Comparison of ENCODE assay signal across 13 mouse cellular contexts in genomic region chr15:92164127-92164526, GRCm38 (mm10).
DNase-seq lines count a peak whose midpoint lies in the region; ATAC-seq lines count a peak whose summit lies in the region.
"Had no signal": no experiment of that assay in that cellular context is flagged by ENCODE, and none has a peak within 500 bp of the region (broad histone marks: within the 10 kb centered on the region; RNA-seq: fewer than 3 reads in every experiment).

No protein-coding gene starts in this region.

- H3K4me2 ChIP-seq in forebrain, embryonic 14.5 days (ENCODE audit: low read length) = no peak overlapping the region
- H3K4me2 ChIP-seq in forebrain, embryonic 13.5 days = no peak overlapping the region
- peak overlapping the region; percentile 22; the same call in 1 of the 2 replicates for H3K4me2 ChIP-seq in midbrain, embryonic 16.5 days (ENCODE audit: low read length)
- H3K4me2 ChIP-seq in midbrain, embryonic 13.5 days (replicated peaks) = no peak overlapping the region

- WGBS in forebrain, embryonic 14.5 days = 75% methylated on average over 3 of the region's 3 CpGs
- 81% methylated on average over 3 of the region's 3 CpGs for WGBS in forebrain, embryonic 13.5 days
- WGBS in midbrain, embryonic 16.5 days = 72% methylated on average over 3 of the region's 3 CpGs
- WGBS in midbrain, embryonic 13.5 days = 86% methylated on average over 3 of the region's 3 CpGs

- no peaks in the 10 kb centered on the region for H3K36me3 ChIP-seq in forebrain, embryonic 14.5 days (ENCODE audit: control insufficient read depth, insufficient read depth, low read length)
- H3K36me3 ChIP-seq in forebrain, embryonic 13.5 days (ENCODE audit: poor library complexity, severe bottlenecking) = no peaks in the 10 kb centered on the region
- H3K36me3 ChIP-seq in midbrain, embryonic 16.5 days (ENCODE audit: control insufficient read depth, insufficient read depth, low read length) = no peaks in the 10 kb centered on the region
- no peaks in the 10 kb centered on the region for H3K36me3 ChIP-seq in midbrain, embryonic 13.5 days
- H3K36me3 ChIP-seq: embryonic facial prominence, embryonic 10.5 days had no signal

- H3K4me3 ChIP-seq in forebrain, embryonic 14.5 days (ENCODE audit: low read depth, low read length) = no peak overlapping the region
- H3K4me3 ChIP-seq in forebrain, embryonic 13.5 days = no peak overlapping the region
- H3K4me3 ChIP-seq in midbrain, embryonic 16.5 days (ENCODE audit: low read depth, low read length) = no peak overlapping the region
- no peak overlapping the region for H3K4me3 ChIP-seq in midbrain, embryonic 13.5 days (replicated peaks)
- H3K4me3 ChIP-seq: embryonic facial prominence, embryonic 10.5 days had no signal

- H3K9me3 ChIP-seq in forebrain, embryonic 14.5 days (replicated peaks; ENCODE audit: control insufficient read depth, low read length) = no peaks in the 10 kb centered on the region
- H3K9me3 ChIP-seq in forebrain, embryonic 13.5 days (replicated peaks) = no peaks in the 10 kb centered on the region
- H3K9me3 ChIP-seq in midbrain, embryonic 16.5 days (replicated peaks; ENCODE audit: control insufficient read depth, low read length, poor library complexity, severe bottlenecking) = no peaks in the 10 kb centered on the region
- no peaks in the 10 kb centered on the region for H3K9me3 ChIP-seq in midbrain, embryonic 13.5 days
- H3K9me3 ChIP-seq: embryonic facial prominence, embryonic 10.5 days had no signal

- H3K4me1 ChIP-seq in forebrain, embryonic 14.5 days (ENCODE audit: control insufficient read depth, insufficient read depth, low read length) = peaks cover 8% of the 10 kb centered on the region; the same call in 1 of the 2 replicates
- H3K4me1 ChIP-seq in forebrain, embryonic 13.5 days = peaks cover 19% of the 10 kb centered on the region
- H3K4me1 ChIP-seq in midbrain, embryonic 16.5 days (ENCODE audit: control insufficient read depth, insufficient read depth, low read length) = peaks cover 9% of the 10 kb centered on the region
- H3K4me1 ChIP-seq in midbrain, embryonic 13.5 days (replicated peaks) = peaks cover 15% of the 10 kb centered on the region

- peak; percentile 6 for DNase-seq in forebrain, embryonic 14.5 days (ENCODE audit: low spot score)
- peak; percentile 72 for DNase-seq in layer of hippocampus, adult 9-11 months
- DNase-seq in right cerebral cortex, postnatal 4 days = peak; percentile 20
- DNase-seq in lung, adult 18-20 months = no peak
- DNase-seq: heart, adult 18-20 months; heart, postnatal 4 days; kidney, adult 8-10 months had no signal

- no peak overlapping the region for H3K9ac ChIP-seq in forebrain, embryonic 14.5 days (ENCODE audit: low read length)
- H3K9ac ChIP-seq in forebrain, embryonic 13.5 days = no peak overlapping the region
- H3K9ac ChIP-seq in midbrain, embryonic 16.5 days (ENCODE audit: low read depth, low read length) = no peak overlapping the region
- H3K9ac ChIP-seq in midbrain, embryonic 13.5 days (replicated peaks) = no peak overlapping the region
- H3K9ac ChIP-seq: liver, embryonic 14.5 days had no signal

- no peaks in the 10 kb centered on the region for H3K27me3 ChIP-seq in forebrain, embryonic 14.5 days (replicated peaks; ENCODE audit: control insufficient read depth, insufficient read depth, low read length)
- H3K27me3 ChIP-seq in forebrain, embryonic 13.5 days = no peaks in the 10 kb centered on the region
- H3K27me3 ChIP-seq in midbrain, embryonic 16.5 days (ENCODE audit: control insufficient read depth, insufficient read depth, low read depth, low read length) = no peaks in the 10 kb centered on the region
- H3K27me3 ChIP-seq in midbrain, embryonic 13.5 days = no peaks in the 10 kb centered on the region

- no peak overlapping the region for H3K27ac ChIP-seq in forebrain, embryonic 14.5 days (ENCODE audit: low read depth, low read length)
- no peak overlapping the region for H3K27ac ChIP-seq in forebrain, embryonic 13.5 days
- H3K27ac ChIP-seq in midbrain, embryonic 16.5 days (ENCODE audit: low read length) = no peak overlapping the region
- H3K27ac ChIP-seq in midbrain, embryonic 13.5 days = no peak overlapping the region
- H3K27ac ChIP-seq: embryonic facial prominence, embryonic 10.5 days; liver, embryonic 14.5 days had no signal

- ATAC-seq in forebrain, embryonic 14.5 days = no peak
- no peak for ATAC-seq in forebrain, embryonic 13.5 days
- ATAC-seq in midbrain, embryonic 16.5 days = no peak
- no peak for ATAC-seq in midbrain, embryonic 13.5 days
- no peak for ATAC-seq in activated CD4-positive, CD25-positive, alpha-beta regulatory T cell, adult 4 months

Comparison
In these comparisons a context has a peak if more than half of its experiments do, and no peak if none do; other contexts are left out.
1. DNase-seq: peak in forebrain, embryonic 14.5 days (single experiment), layer of hippocampus, adult 9-11 months (single experiment) and right cerebral cortex, postnatal 4 days (single experiment); none in lung, adult 18-20 months (0 of 2).